Mouse (Mus musculus) stomach, postnatal 0 days (tissue): ENCODE measurements around the gene Mymx.

Experiments
- CTCF ChIP-seq: IDR thresholded peaks from 2 replicates; pipeline ENCODE4 v1.5.1; 2016; ENCODE audit warnings: antibody characterized with exemption, low read depth, mild to moderate bottlenecking, moderate library complexity
- EP300 ChIP-seq: optimal IDR thresholded peaks from 2 replicates; pipeline ENCODE3; 2016; ENCODE audit warnings: antibody characterized with exemption

DNA sequence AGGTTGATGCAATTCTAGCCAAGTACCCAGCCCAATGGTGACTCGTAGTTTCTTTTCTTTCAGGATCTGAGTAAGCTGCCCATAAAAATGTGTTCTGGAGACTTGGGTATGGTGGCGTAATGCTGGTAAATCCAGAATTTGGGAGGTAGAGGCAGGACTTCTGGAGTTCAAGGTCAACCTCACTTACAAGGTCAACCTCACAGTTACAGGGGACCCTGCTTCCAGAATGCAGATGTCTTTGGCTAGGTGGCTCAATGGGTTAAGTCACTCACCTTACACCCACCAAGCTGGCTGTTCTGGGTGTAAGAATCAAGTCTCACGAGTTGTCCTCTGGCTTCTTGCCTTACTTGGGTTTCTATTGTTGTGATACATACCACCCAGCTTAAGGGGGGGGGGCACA, 14.8 kb upstream of the Mymx start:
- TF ChIP-seq CTCF (no peak), EP300 (no peak)
